Mouse (Mus musculus): ENCODE measurements around the gene Ulk4. TPM values are rescaled to one million over a fixed set of nuclear protein-coding genes. Genes with fewer than 3 reads are reported as not detected.

Ulk4 gene
- 1 to 10 TPM; 2.5 to 2.7 TPM for total RNA-seq (2021)

GRCm38 (mm10) chr9:121277118-121278060, at the start of gene Ulk4:
Ulk4 (minus strand) TSS chr9:121277197.
- peak; percentile 93 for DNase-seq

GRCm38 (mm10) chr9:121322034-121322433, 45.0 kb upstream of the Ulk4 start:
- DNase-seq, result no peak

- DNase-seq, result no peak
Measured at GRCm38 (mm10) chr9:121321118-121321517, 44.1 kb upstream of the Ulk4 start.

- no peak for DNase-seq
Measured at GRCm38 (mm10) chr9:121320433-121320832, 43.4 kb upstream of the Ulk4 start.

GRCm38 (mm10) chr9:121319323-121319966, 42.4 kb upstream of the Ulk4 start:
- no peak for DNase-seq

- peak; percentile 68 for DNase-seq
Measured at GRCm38 (mm10) chr9:121316621-121317405, 39.8 kb upstream of the Ulk4 start.

GRCm38 (mm10) chr9:121315901-121316595, 39.1 kb upstream of the Ulk4 start:
- DNase-seq, result no peak

- peak; percentile 71 for DNase-seq
Measured at GRCm38 (mm10) chr9:121314541-121315152, 37.6 kb upstream of the Ulk4 start.

GRCm38 (mm10) chr9:121313656-121314374, 36.8 kb upstream of the Ulk4 start:
- peak; percentile 94 for DNase-seq

- peak; percentile 27 for DNase-seq
Measured at GRCm38 (mm10) chr9:121312237-121312891, 35.4 kb upstream of the Ulk4 start.

- peak; percentile 25 for DNase-seq
Measured at GRCm38 (mm10) chr9:121311846-121312236, 34.8 kb upstream of the Ulk4 start.

GRCm38 (mm10) chr9:121310501-121310900, 33.5 kb upstream of the Ulk4 start:
- no peak for DNase-seq

GRCm38 (mm10) chr9:121309287-121309686, 32.3 kb upstream of the Ulk4 start:
- DNase-seq, result peak; percentile 4

- DNase-seq, result peak; percentile 3
Measured at GRCm38 (mm10) chr9:121305456-121305855, 28.5 kb upstream of the Ulk4 start.

GRCm38 (mm10) chr9:121304520-121304919, 27.5 kb upstream of the Ulk4 start:
- peak; percentile 10 for DNase-seq

- DNase-seq, result peak; percentile 8
Measured at GRCm38 (mm10) chr9:121303748-121304147, 26.8 kb upstream of the Ulk4 start.

- peak; percentile 23 for DNase-seq
Measured at GRCm38 (mm10) chr9:121303086-121303485, 26.1 kb upstream of the Ulk4 start.

GRCm38 (mm10) chr9:121302543-121302942, 25.5 kb upstream of the Ulk4 start:
- peak; percentile 62 for DNase-seq

GRCm38 (mm10) chr9:121301041-121301920, 24.3 kb upstream of the Ulk4 start:
- peak; percentile 35 for DNase-seq

All from heart, postnatal 4 days (tissue).